Mouse (Mus musculus): ENCODE data around the gene Fam114a1. TPM values are rescaled to one million over a fixed set of nuclear protein-coding genes. Genes with fewer than 3 reads are reported as not detected.

Gene Fam114a1
- polyA plus RNA-seq, 1 experiment: 177 TPM

GRCm38 (mm10) chr5:64963271-64963670 is 6.6 kb upstream of the Fam114a1 start:
- Histone ChIP-seq H3K4me1 (ENCODE audit: control insufficient read depth, insufficient read depth, low read length) (no peaks in the 10 kb centered on the region), H3K4me3 (ENCODE audit: insufficient read depth, low read length) (no peak overlapping the region), H3K27ac (ENCODE audit: insufficient read depth, low read length) (no peak overlapping the region)
- no peak for TF ChIP-seq CTCF (IDR thresholded peaks at IDR 0.05; ENCODE audit: borderline replicate concordance, insufficient read depth, low read length)
- no peak for TF ChIP-seq POLR2A (IDR thresholded peaks at IDR 0.05; ENCODE audit: low read depth, low read length)

GRCm38 (mm10) chr5:64963735-64964134 is 6.1 kb upstream of the Fam114a1 start:
- Histone ChIP-seq H3K27ac (ENCODE audit: insufficient read depth, low read length) (no peak overlapping the region), H3K4me1 (ENCODE audit: control insufficient read depth, insufficient read depth, low read length) (no peaks in the 10 kb centered on the region), H3K4me3 (ENCODE audit: insufficient read depth, low read length) (no peak overlapping the region)
- TF ChIP-seq CTCF (IDR thresholded peaks at IDR 0.05; ENCODE audit: borderline replicate concordance, insufficient read depth, low read length) (no peak), POLR2A (IDR thresholded peaks at IDR 0.05; ENCODE audit: low read depth, low read length) (no peak)

GRCm38 (mm10) chr5:64968961-64969860 is 660 bp upstream of the Fam114a1 start:
- peak overlapping the region; percentile 86 for H3K4me3 ChIP-seq (ENCODE audit: insufficient read depth, low read length)
- H3K27ac ChIP-seq (ENCODE audit: insufficient read depth, low read length): peak overlapping the region; percentile 80
- TF ChIP-seq POLR2A (IDR thresholded peaks at IDR 0.05; ENCODE audit: low read depth, low read length): peak; percentile 50
- TF ChIP-seq CTCF (IDR thresholded peaks at IDR 0.05; ENCODE audit: borderline replicate concordance, insufficient read depth, low read length): no peak
- H3K4me1 ChIP-seq (ENCODE audit: control insufficient read depth, insufficient read depth, low read length): 0 out of 2 replicates have a peak, but pooled peaks cover 6% of the 10 kb centered on the region

GRCm38 (mm10) chr5:64975121-64975520 is 5.2 kb downstream of the Fam114a1 start:
- Histone ChIP-seq H3K4me1 (ENCODE audit: control insufficient read depth, insufficient read depth, low read length) (0 out of 2 replicates have a peak, but pooled peaks cover 6% of the 10 kb centered on the region), H3K27ac (ENCODE audit: insufficient read depth, low read length) (no peak overlapping the region), H3K4me3 (ENCODE audit: insufficient read depth, low read length) (no peak overlapping the region)
- no peak for TF ChIP-seq CTCF (IDR thresholded peaks at IDR 0.05; ENCODE audit: borderline replicate concordance, insufficient read depth, low read length)
- TF ChIP-seq POLR2A (IDR thresholded peaks at IDR 0.05; ENCODE audit: low read depth, low read length): 0 out of 2 replicates have a peak, but pooled peaks have one; percentile 18

GRCm38 (mm10) chr5:64977128-64977527 is 7.3 kb downstream of the Fam114a1 start:
- H3K4me3 ChIP-seq (ENCODE audit: insufficient read depth, low read length): no peak overlapping the region
- no peaks in the 10 kb centered on the region for H3K4me1 ChIP-seq (ENCODE audit: control insufficient read depth, insufficient read depth, low read length)
- no peak for TF ChIP-seq POLR2A (IDR thresholded peaks at IDR 0.05; ENCODE audit: low read depth, low read length)
- TF ChIP-seq CTCF (IDR thresholded peaks at IDR 0.05; ENCODE audit: borderline replicate concordance, insufficient read depth, low read length): no peak
- H3K27ac ChIP-seq (ENCODE audit: insufficient read depth, low read length): no peak overlapping the region

GRCm38 (mm10) chr5:64985971-64986370 is 16.1 kb downstream of the Fam114a1 start:
- no peak overlapping the region for H3K4me3 ChIP-seq (ENCODE audit: insufficient read depth, low read length)
- H3K27ac ChIP-seq (ENCODE audit: insufficient read depth, low read length): no peak overlapping the region
- TF ChIP-seq CTCF (IDR thresholded peaks at IDR 0.05; ENCODE audit: borderline replicate concordance, insufficient read depth, low read length): no peak
- no peak for TF ChIP-seq POLR2A (IDR thresholded peaks at IDR 0.05; ENCODE audit: low read depth, low read length)
- no peaks in the 10 kb centered on the region for H3K4me1 ChIP-seq (ENCODE audit: control insufficient read depth, insufficient read depth, low read length)

- H3K4me1 ChIP-seq (ENCODE audit: control insufficient read depth, insufficient read depth, low read length): 0 out of 2 replicates have a peak, but pooled peaks cover 3% of the 10 kb centered on the region
- no peak overlapping the region for H3K27ac ChIP-seq (ENCODE audit: insufficient read depth, low read length)
- no peak overlapping the region for H3K4me3 ChIP-seq (ENCODE audit: insufficient read depth, low read length)
- TF ChIP-seq CTCF (IDR thresholded peaks at IDR 0.05; ENCODE audit: borderline replicate concordance, insufficient read depth, low read length) (no peak), POLR2A (IDR thresholded peaks at IDR 0.05; ENCODE audit: low read depth, low read length) (no peak)
Measured at GRCm38 (mm10) chr5:64989940-64990339, 20.1 kb downstream of the Fam114a1 start.

GRCm38 (mm10) chr5:64992540-64992939 is 22.7 kb downstream of the Fam114a1 start:
- H3K27ac ChIP-seq (ENCODE audit: insufficient read depth, low read length): peak overlapping the region; percentile 48; the same call in 1 of the 2 replicates

GRCm38 (mm10) chr5:64995408-64995807 is 25.5 kb downstream of the Fam114a1 start:
- 0 out of 2 replicates have a peak, but pooled peaks cover 3% of the 10 kb centered on the region for H3K4me1 ChIP-seq (ENCODE audit: control insufficient read depth, insufficient read depth, low read length)
- TF ChIP-seq CTCF (IDR thresholded peaks at IDR 0.05; ENCODE audit: borderline replicate concordance, insufficient read depth, low read length) (no peak), POLR2A (IDR thresholded peaks at IDR 0.05; ENCODE audit: low read depth, low read length) (no peak)
- H3K4me3 ChIP-seq (ENCODE audit: insufficient read depth, low read length): no peak overlapping the region
- no peak overlapping the region for H3K27ac ChIP-seq (ENCODE audit: insufficient read depth, low read length)

More at GRCm38 (mm10) chr5:64992540-64992939, 22.7 kb downstream of the Fam114a1 start:
- no peak overlapping the region for H3K4me3 ChIP-seq (ENCODE audit: insufficient read depth, low read length)
- 0 out of 2 replicates have a peak, but pooled peaks cover 3% of the 10 kb centered on the region for H3K4me1 ChIP-seq (ENCODE audit: control insufficient read depth, insufficient read depth, low read length)
- no peak for TF ChIP-seq POLR2A (IDR thresholded peaks at IDR 0.05; ENCODE audit: low read depth, low read length)
- TF ChIP-seq CTCF (IDR thresholded peaks at IDR 0.05; ENCODE audit: borderline replicate concordance, insufficient read depth, low read length): no peak
